Mouse (Mus musculus) kidney, postnatal 14 days (tissue): ENCODE data around the gene Bmp6.

ENCODE experiments used
- DNase-seq: peaks from one replicate; pipeline ENCODE4 v3.0.0; 2022; ENCODE audit warnings: mixed read lengths

Gene Bmp6

GRCm38 (mm10) chr13:38516582-38516981, 171.7 kb downstream of the Bmp6 start:
- no peak for DNase-seq

DNA sequence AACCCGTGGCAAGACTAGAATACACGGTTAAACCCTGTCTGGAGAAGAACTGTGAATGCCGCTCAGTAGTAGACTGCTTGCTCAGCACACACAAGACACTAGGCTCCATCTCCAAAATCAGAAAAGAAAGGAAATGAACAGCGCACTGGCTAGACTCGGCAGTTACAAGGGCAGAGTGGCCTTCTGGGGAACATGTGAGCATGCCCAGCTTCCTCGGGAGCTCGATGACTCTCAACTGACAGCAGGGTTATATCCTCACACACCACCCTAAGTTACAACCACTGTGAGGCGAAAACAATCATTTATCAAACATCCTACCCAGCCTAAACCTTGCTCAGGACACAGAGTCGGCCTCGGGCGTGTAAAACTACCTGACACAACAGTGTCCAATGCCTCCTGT, 175.4 kb downstream of the Bmp6 start:
- DNase-seq = no peak

DNA sequence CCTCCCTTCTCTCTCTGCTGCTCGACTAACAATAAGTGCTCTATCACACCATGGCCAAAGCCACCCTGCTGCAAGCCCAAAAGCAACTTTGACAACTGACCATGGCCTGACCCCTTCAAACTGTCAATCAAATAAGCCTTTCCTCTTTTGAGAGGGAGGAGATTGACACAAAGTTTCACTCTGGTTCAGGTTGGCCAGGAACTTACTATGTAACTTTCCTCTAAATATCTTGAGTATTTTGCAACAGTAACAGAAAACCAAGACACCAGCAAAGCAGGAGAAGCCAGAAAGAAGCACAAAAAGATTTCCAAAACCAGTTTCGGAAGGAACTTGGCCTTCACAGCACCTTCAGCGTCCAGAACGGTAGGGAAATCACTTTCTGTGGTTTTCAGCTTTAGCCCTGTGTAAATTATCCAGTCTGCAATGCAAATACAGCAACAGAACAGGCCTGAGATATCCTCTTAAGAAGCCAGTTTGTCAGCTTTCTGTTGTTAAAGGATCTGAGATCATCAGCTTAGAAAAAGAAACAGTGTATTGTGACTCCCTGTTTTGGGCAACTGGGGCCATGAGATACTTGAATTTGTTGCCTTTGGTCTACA, 177.2 kb downstream of the Bmp6 start:
- no peak for DNase-seq

- no peak for DNase-seq
Measured at GRCm38 (mm10) chr13:38523231-38523630, 178.3 kb downstream of the Bmp6 start.

GRCm38 (mm10) chr13:38525261-38525660, 180.4 kb downstream of the Bmp6 start:
- DNase-seq = no peak

GRCm38 (mm10) chr13:38526116-38526515, 181.2 kb downstream of the Bmp6 start:
- peak; percentile 57 for DNase-seq

DNA sequence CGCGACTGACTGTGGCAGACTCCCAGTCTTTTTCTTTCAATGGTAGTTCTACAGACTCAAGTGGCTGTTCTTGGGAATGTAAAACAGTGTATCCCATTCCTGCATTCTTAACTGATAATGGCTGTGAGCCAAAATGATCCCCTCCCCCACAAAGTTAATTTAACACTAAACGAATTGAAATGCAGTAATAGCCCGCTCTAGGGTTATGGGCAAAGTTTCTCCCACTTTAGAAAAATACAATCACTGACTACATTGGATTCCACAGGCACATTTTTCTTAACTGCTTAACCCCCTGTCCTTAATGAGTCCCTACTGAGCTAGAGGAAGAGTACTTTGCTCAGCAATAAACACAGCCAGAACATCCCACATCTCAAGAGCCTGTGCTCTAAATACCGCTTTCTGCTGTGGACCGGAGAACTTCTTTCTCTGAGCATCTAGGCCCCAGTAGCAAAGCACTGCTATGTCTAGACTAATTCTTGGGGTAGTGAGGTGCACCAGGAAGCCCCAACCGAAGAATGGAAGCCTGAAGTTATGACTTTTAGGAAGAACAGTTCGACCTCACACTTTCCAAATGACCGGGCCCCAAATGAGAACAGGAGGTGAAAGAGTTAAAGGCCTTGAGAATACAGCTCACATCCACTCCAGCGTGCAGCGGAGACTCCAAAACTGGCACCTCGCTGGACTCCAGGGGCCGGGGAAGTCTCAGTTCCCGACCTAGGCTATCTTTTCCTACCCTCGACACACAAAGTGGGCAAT, 182.3 kb downstream of the Bmp6 start:
- DNase-seq = peak; percentile 86

GRCm38 (mm10) chr13:38527797-38528650, 183.1 kb downstream of the Bmp6 start:
- DNase-seq = peak; percentile 93

DNA sequence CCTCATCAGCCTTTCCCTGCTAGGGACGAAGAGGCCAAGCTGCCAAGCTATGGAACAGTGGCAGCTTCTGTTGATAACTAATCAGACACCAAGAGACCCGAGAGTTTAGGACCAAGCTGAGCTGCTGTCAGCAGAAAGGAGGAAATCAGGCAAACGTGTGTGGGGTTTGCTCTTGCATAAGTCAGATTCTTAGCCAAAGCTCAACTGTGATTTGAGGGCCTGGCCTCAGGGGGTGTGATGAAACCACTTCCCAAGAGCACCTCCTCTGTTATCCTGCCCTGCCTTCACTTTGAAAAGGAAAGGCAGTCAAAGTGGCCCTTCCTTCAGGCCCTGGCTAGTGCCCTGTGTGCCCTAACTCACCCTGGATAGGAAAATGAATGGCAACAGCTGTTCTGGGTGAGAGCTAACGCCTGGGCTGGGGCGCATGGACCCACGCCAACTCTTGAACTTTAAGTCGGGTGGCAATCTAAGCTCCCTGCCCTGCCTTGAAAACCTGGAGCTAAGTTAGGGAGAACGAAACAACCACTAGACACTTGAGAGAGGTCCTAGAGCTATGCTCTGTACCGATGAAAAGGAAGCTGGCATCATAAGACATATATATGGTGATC, 183.9 kb downstream of the Bmp6 start, which contains the start of gene Txndc5:
Txndc5 (minus strand) TSS at position 138 of the 608 bp plus-strand sequence.
- no peak for DNase-seq

- no peak for DNase-seq
Measured at GRCm38 (mm10) chr13:38529576-38529975, 184.7 kb downstream of the Bmp6 start.

- DNase-seq = no peak
Measured at GRCm38 (mm10) chr13:38531498-38531897, 186.6 kb downstream of the Bmp6 start.

DNA sequence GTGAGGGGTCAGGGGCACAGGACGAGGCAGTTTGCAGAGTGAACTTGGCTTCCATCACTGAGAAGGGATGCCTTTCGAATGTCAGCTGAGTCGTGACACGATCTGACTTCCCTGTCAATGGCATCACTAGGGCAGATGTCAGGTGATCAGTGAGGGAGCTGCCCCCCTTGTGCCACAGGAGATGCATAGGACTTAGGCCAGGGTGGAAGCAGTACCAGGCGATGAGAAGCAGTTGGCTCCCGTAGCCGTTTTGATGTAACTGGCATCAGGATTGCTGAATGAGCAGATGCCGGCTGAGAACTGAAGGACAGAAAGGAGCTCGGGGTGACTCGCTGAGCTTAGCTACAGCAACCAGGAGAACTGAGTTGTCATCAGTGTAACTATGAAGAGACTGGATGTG, 188.6 kb downstream of the Bmp6 start:
- no peak for DNase-seq

DNA sequence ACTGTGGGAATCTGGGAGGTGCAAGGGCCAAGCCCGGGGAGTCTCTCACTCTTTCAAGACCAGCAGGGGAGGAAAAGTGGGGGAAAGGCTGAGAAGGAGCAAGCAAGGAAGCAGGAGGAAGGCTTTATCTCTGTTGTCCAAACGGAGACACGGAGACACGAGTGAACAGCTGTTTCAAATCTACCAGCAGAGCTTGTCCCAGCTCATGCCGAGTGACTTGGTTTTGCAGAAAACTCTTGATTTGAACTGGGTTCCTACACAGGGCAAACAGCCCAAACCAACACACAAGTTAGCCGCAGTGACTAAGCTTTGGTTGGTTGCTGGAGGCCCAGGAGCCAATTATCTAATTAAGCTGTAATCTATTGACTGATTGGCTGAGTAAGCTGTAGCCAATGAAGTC, 189.1 kb downstream of the Bmp6 start:
- no peak for DNase-seq

- DNase-seq = no peak
Measured at GRCm38 (mm10) chr13:38534731-38535130, 189.8 kb downstream of the Bmp6 start.

GRCm38 (mm10) chr13:38537521-38537920, 192.6 kb downstream of the Bmp6 start:
- no peak for DNase-seq

- DNase-seq = no peak
Measured at GRCm38 (mm10) chr13:38539192-38539900, 194.4 kb downstream of the Bmp6 start.

GRCm38 (mm10) chr13:38543455-38544125, 198.7 kb downstream of the Bmp6 start:
- no peak for DNase-seq

DNA sequence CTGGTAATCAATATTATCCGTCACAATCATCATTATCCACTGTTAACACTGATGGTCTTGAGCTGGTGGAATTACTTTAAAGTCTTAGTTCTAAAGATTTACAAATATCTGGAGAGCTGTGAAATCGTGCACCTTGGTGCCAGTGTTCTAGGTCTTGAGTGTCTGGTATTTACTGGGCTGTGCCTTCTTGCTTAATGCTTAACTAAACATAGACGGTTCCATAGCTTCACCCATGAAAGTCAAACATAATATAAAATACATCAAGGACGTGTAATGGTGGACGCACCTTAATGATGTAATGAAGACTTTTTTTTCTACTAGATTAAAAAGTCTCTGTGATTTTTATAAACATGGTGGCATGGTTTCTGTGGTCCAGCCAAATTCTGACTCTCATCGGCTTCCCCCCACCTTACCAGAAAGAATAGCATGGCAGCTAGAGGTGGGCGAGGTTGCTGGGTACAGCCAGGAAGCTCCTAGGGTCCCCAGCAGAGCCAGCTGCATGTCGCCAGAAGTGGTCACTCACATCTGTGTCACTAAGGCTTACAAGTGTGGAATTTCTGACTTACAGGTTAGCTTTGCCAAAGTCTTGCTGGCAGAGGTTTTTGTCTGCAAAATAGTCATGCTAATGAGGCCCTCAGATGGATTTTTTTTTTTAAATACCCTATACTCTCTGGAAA, 200.0 kb downstream of the Bmp6 start:
- no peak for DNase-seq

DNA sequence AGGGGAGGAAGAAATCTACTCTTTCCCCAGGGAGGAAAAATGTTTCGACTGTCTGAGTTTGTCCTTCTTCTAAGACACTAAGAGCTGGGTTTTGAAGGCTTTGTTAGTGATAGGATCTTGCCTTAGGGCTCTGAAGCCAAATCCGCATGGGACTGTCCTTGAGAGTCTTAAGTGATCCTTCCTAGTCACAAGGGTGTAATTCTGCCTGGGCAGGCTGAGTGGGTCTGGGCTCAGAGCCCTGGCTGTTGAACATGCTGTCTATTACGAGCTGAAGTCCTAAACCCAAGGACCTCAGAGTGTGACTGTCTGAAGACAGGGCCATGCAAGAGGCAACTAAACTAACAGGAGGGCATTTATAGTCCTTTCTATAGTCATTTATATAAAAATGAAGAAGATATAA, 200.6 kb downstream of the Bmp6 start:
- DNase-seq = no peak

DNA sequence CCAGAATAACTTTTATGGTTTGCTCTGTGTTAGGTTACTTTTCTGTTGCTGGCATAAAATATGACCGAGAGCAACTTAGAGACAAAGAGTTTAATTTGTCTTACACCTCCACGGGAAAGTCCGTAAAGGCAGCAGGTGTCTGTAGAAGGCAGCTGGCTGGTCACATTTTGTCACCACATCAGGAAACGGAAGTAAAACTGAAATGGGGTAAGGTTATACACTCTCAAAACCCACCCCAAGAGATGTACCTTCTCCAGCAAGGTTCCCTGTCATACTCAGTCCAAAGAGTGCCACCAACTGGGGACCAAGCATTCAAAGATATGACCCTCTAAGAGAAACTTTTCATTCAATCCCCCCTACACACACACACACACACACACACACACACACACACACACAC, 201.8 kb downstream of the Bmp6 start:
- DNase-seq = no peak

DNA sequence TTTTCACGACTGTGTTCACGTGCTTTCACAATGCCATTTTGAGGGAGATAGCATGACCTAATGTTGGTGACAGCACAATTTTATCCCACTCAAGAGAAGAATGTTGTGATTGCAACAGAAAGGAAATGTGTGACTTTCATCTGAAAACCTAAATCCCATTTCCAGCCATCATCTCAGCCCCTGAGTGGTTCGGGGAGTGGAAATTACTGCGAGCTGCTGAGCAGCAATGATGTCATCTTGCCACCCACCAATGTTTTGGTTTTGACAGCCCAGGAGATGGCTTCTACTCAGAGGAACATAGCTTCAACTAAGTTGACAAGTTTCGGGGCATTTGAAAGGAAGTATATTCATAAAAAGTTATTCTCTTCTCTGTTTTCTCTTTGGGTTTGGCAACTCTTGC, 202.8 kb downstream of the Bmp6 start:
- DNase-seq = no peak
